Mouse (Mus musculus): ENCODE measurements around the gene Serf2. TPM values are rescaled to one million over a fixed set of nuclear protein-coding genes. Genes with fewer than 3 reads are reported as not detected.

Serf2 gene
- 100 to 1,000 TPM; 171 to 191 TPM for total RNA-seq (2021)

GRCm38 (mm10) chr2:121448739-121449535, at the start of gene Serf2:
TSS of gene Serf2 (plus strand) at chr2:121449195.
- peak; percentile 99 for DNase-seq (ENCODE audit: low spot score in 2 of 2)
- intact Hi-C loops (cut with DNase I) = loop anchor here (5.0 kb wide), 1 partner anchor 37 kb away; the partner anchor contains the start of genes Catsper2 and Pdia3

- DNase-seq (ENCODE audit: low spot score in 2 of 2) = no peak
- intact Hi-C loops (cut with DNase I) = no loop called here
These were observed 45.7 kb upstream of the Serf2 start for GRCm38 (mm10) chr2:121403296-121403695.

- no peak for DNase-seq (ENCODE audit: low spot score in 2 of 2)
- intact Hi-C loops (cut with DNase I) = no loop called here
These were observed 40.8 kb upstream of the Serf2 start for GRCm38 (mm10) chr2:121408160-121408559.

GRCm38 (mm10) chr2:121412843-121413386, 36.1 kb upstream of the Serf2 start:
- intact Hi-C loops (cut with DNase I) = loop anchor here (5.0 kb wide), 1 partner anchor 34 kb away; the partner anchor contains the start of gene Serf2
- DNase-seq (ENCODE audit: low spot score in 2 of 2) = no peak

GRCm38 (mm10) chr2:121413387-121414042, 35.5 kb upstream of the Serf2 start, which contains the start of the genes Pdia3 and Catsper2:
TSS of gene Pdia3 (plus strand) at chr2:121413775.
TSS of gene Catsper2 (minus strand) at chr2:121413792.
- peak; percentile 95 to 97 for DNase-seq (ENCODE audit: low spot score in 2 of 2)
- intact Hi-C loops (cut with DNase I) = loop anchor here (5.0 kb wide), 1 partner anchor 34 kb away; the partner anchor contains the start of gene Serf2

GRCm38 (mm10) chr2:121414139-121414685, 34.8 kb upstream of the Serf2 start:
- intact Hi-C loops (cut with DNase I) = loop anchor here (5.0 kb wide), 1 partner anchor 33 kb away; the partner anchor contains the start of gene Serf2
- no peak for DNase-seq (ENCODE audit: low spot score in 2 of 2)

- intact Hi-C loops (cut with DNase I) = no loop called here
- DNase-seq (ENCODE audit: low spot score in 2 of 2) = no peak
These were observed 33.9 kb upstream of the Serf2 start for GRCm38 (mm10) chr2:121415103-121415502.

GRCm38 (mm10) chr2:121415591-121415990, 33.4 kb upstream of the Serf2 start:
- intact Hi-C loops (cut with DNase I) = no loop called here
- no peak for DNase-seq (ENCODE audit: low spot score in 2 of 2)

- no peak for DNase-seq (ENCODE audit: low spot score in 2 of 2)
- intact Hi-C loops (cut with DNase I) = no loop called here
These were observed 32.6 kb upstream of the Serf2 start for GRCm38 (mm10) chr2:121416356-121416755.

GRCm38 (mm10) chr2:121418476-121418875, 30.5 kb upstream of the Serf2 start:
- intact Hi-C loops (cut with DNase I) = no loop called here
- no peak for DNase-seq (ENCODE audit: low spot score in 2 of 2)

GRCm38 (mm10) chr2:121423166-121423565, 25.8 kb upstream of the Serf2 start:
- intact Hi-C loops (cut with DNase I) = no loop called here
- DNase-seq (ENCODE audit: low spot score in 2 of 2) = no peak

GRCm38 (mm10) chr2:121425890-121426289, 23.1 kb upstream of the Serf2 start:
- intact Hi-C loops (cut with DNase I) = no loop called here
- no peak for DNase-seq (ENCODE audit: low spot score in 2 of 2)

GRCm38 (mm10) chr2:121434854-121435253, 14.1 kb upstream of the Serf2 start:
- DNase-seq (ENCODE audit: low spot score in 2 of 2) = no peak
- intact Hi-C loops (cut with DNase I) = no loop called here

- DNase-seq (ENCODE audit: low spot score in 2 of 2) = no peak
- intact Hi-C loops (cut with DNase I) = no loop called here
These were observed 9.2 kb upstream of the Serf2 start for GRCm38 (mm10) chr2:121439746-121440145.

- intact Hi-C loops (cut with DNase I) = no loop called here
- DNase-seq (ENCODE audit: low spot score in 2 of 2) = no peak
These were observed 8.0 kb upstream of the Serf2 start for GRCm38 (mm10) chr2:121440834-121441605.

GRCm38 (mm10) chr2:121441800-121442199, 7.2 kb upstream of the Serf2 start:
- intact Hi-C loops (cut with DNase I) = no loop called here
- no peak for DNase-seq (ENCODE audit: low spot score in 2 of 2)

GRCm38 (mm10) chr2:121442259-121443067, 6.5 kb upstream of the Serf2 start:
- intact Hi-C loops (cut with DNase I) = no loop called here
- DNase-seq (ENCODE audit: low spot score in 2 of 2) = no peak

GRCm38 (mm10) chr2:121443068-121443349, 6.0 kb upstream of the Serf2 start:
- intact Hi-C loops (cut with DNase I) = no loop called here
- DNase-seq (ENCODE audit: low spot score in 2 of 2) = no peak

- intact Hi-C loops (cut with DNase I) = no loop called here
- DNase-seq (ENCODE audit: low spot score in 2 of 2) = no peak
These were observed 4.8 kb upstream of the Serf2 start, which contains the start of gene Ell3 for GRCm38 (mm10) chr2:121444178-121444577. TSS of gene Ell3 (minus strand) at chr2:121444278.
